In genomic region chr3:74243651-74244050, GRCm38 (mm10) we compare ENCODE assay signal across 32 mouse cellular contexts.
"Had no signal": no experiment of that assay in that cellular context is flagged by ENCODE, and none has a peak within 500 bp of the region (broad histone marks: within the 10 kb centered on the region; RNA-seq: fewer than 3 reads in every experiment).

No protein-coding gene starts in this region.

- H3K27me3 ChIP-seq: limb, embryonic 12.5 days; limb, embryonic 13.5 days; limb, embryonic 15.5 days; liver, embryonic 12.5 days; liver, embryonic 13.5 days; liver, embryonic 15.5 days; lung, embryonic 15.5 days; megakaryocyte, embryonic 14.5 days; midbrain, embryonic 12.5 days; midbrain, embryonic 13.5 days; midbrain, embryonic 15.5 days had no signal

- DNase-seq: left cerebral cortex, postnatal 4 days; liver; liver, embryonic 13.5 days; liver, postnatal 0 days; lung, adult 18-20 months; lung, adult 2 months; lung, embryonic 14.5 days; lung, postnatal 10 days; lung, postnatal 14 days; lung, postnatal 36 days; lung, postnatal 4 days; midbrain, embryonic 14.5 days had no signal

- H3K36me3 ChIP-seq: limb, embryonic 10.5 days; limb, embryonic 12.5 days; limb, embryonic 13.5 days; limb, embryonic 15.5 days; liver, embryonic 12.5 days; liver, embryonic 13.5 days; liver, embryonic 15.5 days; lung, embryonic 15.5 days; midbrain, embryonic 10.5 days; midbrain, embryonic 12.5 days; midbrain, embryonic 13.5 days; midbrain, embryonic 15.5 days had no signal

- H3K4me2 ChIP-seq: limb, embryonic 12.5 days; limb, embryonic 13.5 days; limb, embryonic 15.5 days; liver, embryonic 11.5 days; liver, embryonic 12.5 days; liver, embryonic 13.5 days; liver, embryonic 15.5 days; lung, embryonic 14.5 days; lung, embryonic 15.5 days; midbrain, embryonic 11.5 days; midbrain, embryonic 12.5 days; midbrain, embryonic 13.5 days; midbrain, embryonic 15.5 days had no signal

- H3K9ac ChIP-seq: limb, embryonic 12.5 days; limb, embryonic 13.5 days; limb, embryonic 15.5 days; liver, embryonic 12.5 days; liver, embryonic 13.5 days; liver, embryonic 14.5 days; liver, embryonic 15.5 days; liver, postnatal 0 days; lung, embryonic 14.5 days; lung, embryonic 15.5 days; midbrain, embryonic 12.5 days; midbrain, embryonic 13.5 days; midbrain, embryonic 15.5 days had no signal

- H3K9me3 ChIP-seq: limb, embryonic 10.5 days; limb, embryonic 12.5 days; limb, embryonic 13.5 days; limb, embryonic 15.5 days; liver, embryonic 13.5 days; liver, embryonic 15.5 days; lung, embryonic 15.5 days; megakaryocyte, embryonic 14.5 days; midbrain, embryonic 10.5 days; midbrain, embryonic 12.5 days; midbrain, embryonic 13.5 days; midbrain, embryonic 15.5 days had no signal

- H3K27ac ChIP-seq: left cerebral cortex, adult 2 months; limb, embryonic 10.5 days; limb, embryonic 12.5 days; limb, embryonic 13.5 days; limb, embryonic 15.5 days; liver, embryonic 12.5 days; liver, embryonic 13.5 days; liver, embryonic 14.5 days; liver, embryonic 15.5 days; lung, embryonic 15.5 days; macrophage; midbrain, embryonic 10.5 days; midbrain, embryonic 12.5 days; midbrain, embryonic 13.5 days; midbrain, embryonic 15.5 days had no signal

- H3K4me1 ChIP-seq: limb, embryonic 10.5 days; limb, embryonic 12.5 days; limb, embryonic 13.5 days; limb, embryonic 15.5 days; liver, embryonic 12.5 days; liver, embryonic 13.5 days; liver, embryonic 15.5 days; lung, embryonic 15.5 days; megakaryocyte, embryonic 14.5 days; midbrain, embryonic 10.5 days; midbrain, embryonic 12.5 days; midbrain, embryonic 13.5 days; midbrain, embryonic 15.5 days had no signal

- H3K4me3 ChIP-seq: left cerebral cortex, adult 2 months; limb, embryonic 10.5 days; limb, embryonic 12.5 days; limb, embryonic 13.5 days; limb, embryonic 15.5 days; liver, embryonic 12.5 days; liver, embryonic 13.5 days; liver, embryonic 15.5 days; lung, embryonic 15.5 days; megakaryocyte, embryonic 14.5 days; midbrain, embryonic 10.5 days; midbrain, embryonic 12.5 days; midbrain, embryonic 13.5 days; midbrain, embryonic 15.5 days; myocyte had no signal

- ATAC-seq: liver, embryonic 12.5 days; liver, postnatal 0 days; lung, postnatal 0 days; midbrain, embryonic 13.5 days; midbrain, embryonic 15.5 days; midbrain, embryonic 16.5 days had no signal
